Mouse (Mus musculus): ENCODE measurements at regions not wholly inside any gene's neighbourhood (a gene's known extent, or its start where the extent isn't known, plus 50 kb on each side); places are given as distances from the start of the nearest gene placed in this dataset.

DNA sequence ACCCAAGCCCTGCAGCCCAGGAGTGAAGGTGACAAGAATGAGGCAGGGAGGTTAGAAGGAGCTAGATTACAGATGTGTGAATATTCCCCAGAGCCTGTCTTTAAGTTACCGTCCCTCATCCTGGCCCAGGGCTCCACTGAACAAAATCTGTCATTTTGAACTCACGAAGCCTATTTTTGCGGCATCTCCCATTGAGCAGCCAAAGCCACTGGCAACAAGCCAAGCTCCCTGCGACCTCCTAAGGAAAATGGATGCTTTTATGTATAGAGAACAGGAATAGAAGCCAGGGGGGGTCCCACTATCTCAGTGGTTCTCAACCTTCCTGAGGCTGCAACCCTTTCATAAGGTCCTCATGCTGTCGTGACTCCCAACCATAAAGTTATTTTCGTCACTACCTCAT lies 121.0 kb upstream of the Thy1 start:
- 0 out of 2 replicates have a peak overlapping the region, but pooled peaks have one; percentile 29 for H3K27ac ChIP-seq (ENCODE audit: low read length)
- no peak overlapping the region for H3K9ac ChIP-seq (replicated peaks; ENCODE audit: low read depth, low read length)
- no peak overlapping the region for H3K4me2 ChIP-seq (ENCODE audit: low read length)
- no peak for ATAC-seq
- H3K4me1 ChIP-seq (replicated peaks; ENCODE audit: control insufficient read depth, insufficient read depth, low read length) = peaks cover 42% of the 10 kb centered on the region
- H3K36me3 ChIP-seq (ENCODE audit: control insufficient read depth, insufficient read depth) = no peaks in the 10 kb centered on the region
- H3K9me3 ChIP-seq (ENCODE audit: control insufficient read depth, low read length) = no peaks in the 10 kb centered on the region
- H3K4me3 ChIP-seq (replicated peaks; ENCODE audit: low read length) = no peak overlapping the region
- H3K27me3 ChIP-seq (replicated peaks; ENCODE audit: control insufficient read depth, insufficient read depth, low read length) = no peaks in the 10 kb centered on the region
- WGBS = 24% methylated on average over 6 of the region's 6 CpGs

DNA sequence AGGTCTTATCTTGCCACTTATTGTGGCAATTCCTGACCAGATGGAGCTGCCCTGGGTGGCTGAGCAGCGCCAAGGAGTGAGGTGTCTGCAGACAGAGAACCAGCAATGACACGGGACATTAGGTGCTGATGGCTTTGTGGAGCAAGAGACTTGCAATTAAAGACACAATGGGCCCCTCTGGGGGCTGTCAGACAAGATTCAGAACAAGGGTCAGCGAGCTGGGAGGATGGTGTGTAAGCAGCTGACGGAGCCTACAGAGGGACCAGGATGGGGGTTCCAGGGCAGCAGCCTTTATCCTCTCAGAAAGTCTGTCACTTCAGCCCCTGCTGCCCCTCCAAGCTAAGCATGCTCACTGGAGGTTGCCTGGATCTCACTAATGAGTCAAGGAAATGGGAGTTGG lies 120.1 kb upstream of the Thy1 start:
- no peak for ATAC-seq

DNA sequence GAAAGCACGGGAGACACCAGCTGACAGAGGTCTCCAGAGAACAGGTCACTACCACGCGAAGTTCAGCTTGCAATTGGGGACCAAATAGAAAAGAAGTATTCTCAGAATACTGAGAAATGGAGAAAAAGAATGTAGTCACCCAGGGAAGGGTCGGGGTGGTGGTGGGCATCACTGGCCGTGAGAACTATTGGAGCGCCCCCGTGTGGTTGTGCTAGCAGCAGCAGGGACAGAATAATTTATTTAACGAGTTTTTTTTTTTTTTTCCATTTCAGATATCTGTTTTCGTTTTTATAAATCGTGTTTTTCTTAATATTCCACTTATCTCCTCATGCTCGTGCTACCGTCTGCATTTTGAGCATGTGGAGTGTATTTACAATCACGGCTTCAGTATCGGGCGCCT lies 118.4 kb upstream of the Thy1 start:
- Histone ChIP-seq H3K4me1 (replicated peaks; ENCODE audit: control insufficient read depth, insufficient read depth, low read length) (peaks cover 41% of the 10 kb centered on the region), H3K4me3 (replicated peaks; ENCODE audit: low read length) (no peak overlapping the region), H3K36me3 (ENCODE audit: control insufficient read depth, insufficient read depth) (no peaks in the 10 kb centered on the region), H3K4me2 (ENCODE audit: low read length) (peak overlapping the region; percentile 36), H3K9me3 (ENCODE audit: control insufficient read depth, low read length) (no peaks in the 10 kb centered on the region), H3K27me3 (replicated peaks; ENCODE audit: control insufficient read depth, insufficient read depth, low read length) (no peaks in the 10 kb centered on the region), H3K9ac (replicated peaks; ENCODE audit: low read depth, low read length) (no peak overlapping the region), H3K27ac (ENCODE audit: low read length) (no peak overlapping the region)
- WGBS = 21% methylated on average over 15 of the region's 15 CpGs
- no peak for ATAC-seq

More for the DNA sequence above, 120.1 kb upstream of the Thy1 start:
- no peak overlapping the region for H3K27ac ChIP-seq (ENCODE audit: low read length)
- no peak overlapping the region for H3K9ac ChIP-seq (replicated peaks; ENCODE audit: low read depth, low read length)
- H3K4me1 ChIP-seq (replicated peaks; ENCODE audit: control insufficient read depth, insufficient read depth, low read length) = peaks cover 42% of the 10 kb centered on the region
- no peaks in the 10 kb centered on the region for H3K9me3 ChIP-seq (ENCODE audit: control insufficient read depth, low read length)
- H3K27me3 ChIP-seq (replicated peaks; ENCODE audit: control insufficient read depth, insufficient read depth, low read length) = no peaks in the 10 kb centered on the region
- WGBS = 34% methylated on average over 4 of the region's 4 CpGs
- H3K4me2 ChIP-seq (ENCODE audit: low read length) = no peak overlapping the region
- H3K4me3 ChIP-seq (replicated peaks; ENCODE audit: low read length) = no peak overlapping the region
- no peaks in the 10 kb centered on the region for H3K36me3 ChIP-seq (ENCODE audit: control insufficient read depth, insufficient read depth)

DNA sequence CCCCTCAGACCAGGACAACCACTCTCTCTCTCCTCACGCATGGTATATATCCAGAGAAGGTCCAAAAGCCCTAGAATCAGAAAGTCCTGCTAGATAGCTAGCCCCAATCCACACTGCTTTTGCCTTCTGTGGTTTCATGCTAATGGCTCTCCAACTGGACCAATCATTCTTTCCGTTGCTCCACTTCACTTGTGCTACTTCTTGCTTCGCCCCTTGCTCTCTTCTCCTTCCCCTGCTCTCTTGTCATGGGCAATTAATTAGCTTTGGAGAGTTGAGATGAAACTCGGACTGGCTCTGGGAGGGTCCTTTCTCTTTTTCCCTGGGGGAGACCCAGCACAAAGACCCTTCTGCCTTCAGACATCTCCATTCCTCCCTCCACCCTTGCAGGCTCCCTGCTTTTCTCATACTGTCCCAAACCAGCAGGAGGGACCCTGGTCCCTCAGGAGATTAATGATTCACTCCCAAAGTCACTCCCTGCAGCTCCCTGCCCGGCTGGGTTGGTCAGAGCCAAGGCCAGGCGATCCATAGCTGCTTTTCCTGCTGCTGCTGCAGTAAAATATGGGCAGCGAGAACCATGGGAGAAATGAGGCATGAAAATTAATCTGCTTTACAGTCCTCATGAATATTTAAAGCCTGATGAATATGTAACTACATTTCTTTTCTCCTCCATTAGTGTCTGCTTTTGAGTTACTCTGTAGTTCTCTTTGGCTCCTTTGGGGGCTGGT lies 113.7 kb upstream of the Thy1 start:
- H3K9ac ChIP-seq (replicated peaks; ENCODE audit: low read depth, low read length) = peak overlapping the region; percentile 46; the same call in 1 of the 2 replicates
- H3K36me3 ChIP-seq (ENCODE audit: control insufficient read depth, insufficient read depth) = no peaks in the 10 kb centered on the region
- peak overlapping the region; percentile 91 for H3K27ac ChIP-seq (ENCODE audit: low read length)
- H3K9me3 ChIP-seq (ENCODE audit: control insufficient read depth, low read length) = no peaks in the 10 kb centered on the region
- H3K4me2 ChIP-seq (ENCODE audit: low read length) = peak overlapping the region; percentile 27
- no peaks in the 10 kb centered on the region for H3K27me3 ChIP-seq (replicated peaks; ENCODE audit: control insufficient read depth, insufficient read depth, low read length)
- WGBS = 13% methylated on average over 7 of the region's 7 CpGs
- H3K4me3 ChIP-seq (replicated peaks; ENCODE audit: low read length) = no peak overlapping the region
- peak; percentile 65 for ATAC-seq
- peaks cover 44% of the 10 kb centered on the region for H3K4me1 ChIP-seq (replicated peaks; ENCODE audit: control insufficient read depth, insufficient read depth, low read length)

DNA sequence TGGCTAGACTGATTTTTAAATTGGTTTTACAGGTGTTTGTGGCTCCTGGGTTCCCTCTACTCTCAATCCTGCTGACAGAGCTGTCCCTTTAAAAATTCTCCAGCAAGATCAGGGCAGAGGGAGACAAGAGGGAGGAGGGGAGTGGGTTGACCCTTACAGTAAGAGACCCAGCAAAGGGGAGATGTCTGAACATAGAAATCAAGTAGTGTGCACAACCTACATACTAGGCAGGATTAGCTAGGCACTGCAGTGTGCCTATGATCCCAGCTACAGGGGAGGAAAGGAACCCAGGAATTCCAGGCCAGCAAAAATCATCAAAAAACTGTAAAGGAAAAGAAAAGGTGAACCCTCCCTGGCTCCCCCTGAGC lies 113.2 kb upstream of the Thy1 start:
- peak overlapping the region; percentile 17; the same call in 1 of the 2 replicates for H3K4me2 ChIP-seq (ENCODE audit: low read length)
- H3K9ac ChIP-seq (replicated peaks; ENCODE audit: low read depth, low read length) = no peak overlapping the region
- 0 out of 2 replicates have a peak, but pooled peaks have one; percentile 9 for ATAC-seq
- H3K36me3 ChIP-seq (ENCODE audit: control insufficient read depth, insufficient read depth) = no peaks in the 10 kb centered on the region
- no peaks in the 10 kb centered on the region for H3K27me3 ChIP-seq (replicated peaks; ENCODE audit: control insufficient read depth, insufficient read depth, low read length)
- peaks cover 49% of the 10 kb centered on the region for H3K4me1 ChIP-seq (replicated peaks; ENCODE audit: control insufficient read depth, insufficient read depth, low read length)
- no peaks in the 10 kb centered on the region for H3K9me3 ChIP-seq (ENCODE audit: control insufficient read depth, low read length)
- H3K4me3 ChIP-seq (replicated peaks; ENCODE audit: low read length) = no peak overlapping the region
- H3K27ac ChIP-seq (ENCODE audit: low read length) = peak overlapping the region; percentile 91

DNA sequence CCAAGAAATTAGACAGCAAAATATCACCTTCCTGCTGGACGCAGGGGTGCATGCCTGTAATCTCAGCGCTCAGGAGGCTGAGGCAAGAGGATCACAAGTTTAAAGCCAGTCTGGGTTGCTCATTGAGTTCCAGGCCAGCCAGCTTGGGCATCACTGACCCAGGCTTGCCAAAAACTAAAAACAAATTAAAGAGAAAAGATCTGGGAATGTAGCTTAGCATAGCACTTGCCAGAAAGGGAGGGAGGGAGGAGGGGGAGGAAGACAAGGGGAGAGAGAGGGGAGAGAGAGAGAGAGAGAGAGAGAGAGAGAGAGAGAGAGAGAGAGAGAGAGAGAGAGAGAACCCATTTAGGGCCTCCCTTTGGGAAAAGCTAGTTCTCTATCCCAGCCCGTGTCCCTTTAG lies 112.7 kb upstream of the Thy1 start:
- ATAC-seq = no peak
- 32% methylated on average over 3 of the region's 3 CpGs for WGBS
- H3K4me3 ChIP-seq (replicated peaks; ENCODE audit: low read length) = no peak overlapping the region
- H3K36me3 ChIP-seq (ENCODE audit: control insufficient read depth, insufficient read depth) = no peaks in the 10 kb centered on the region
- no peak overlapping the region for H3K9ac ChIP-seq (replicated peaks; ENCODE audit: low read depth, low read length)
- peak overlapping the region; percentile 17; the same call in 1 of the 2 replicates for H3K4me2 ChIP-seq (ENCODE audit: low read length)
- H3K4me1 ChIP-seq (replicated peaks; ENCODE audit: control insufficient read depth, insufficient read depth, low read length) = peaks cover 49% of the 10 kb centered on the region
- no peaks in the 10 kb centered on the region for H3K27me3 ChIP-seq (replicated peaks; ENCODE audit: control insufficient read depth, insufficient read depth, low read length)
- H3K27ac ChIP-seq (ENCODE audit: low read length) = peak overlapping the region; percentile 91
- H3K9me3 ChIP-seq (ENCODE audit: control insufficient read depth, low read length) = no peaks in the 10 kb centered on the region

DNA sequence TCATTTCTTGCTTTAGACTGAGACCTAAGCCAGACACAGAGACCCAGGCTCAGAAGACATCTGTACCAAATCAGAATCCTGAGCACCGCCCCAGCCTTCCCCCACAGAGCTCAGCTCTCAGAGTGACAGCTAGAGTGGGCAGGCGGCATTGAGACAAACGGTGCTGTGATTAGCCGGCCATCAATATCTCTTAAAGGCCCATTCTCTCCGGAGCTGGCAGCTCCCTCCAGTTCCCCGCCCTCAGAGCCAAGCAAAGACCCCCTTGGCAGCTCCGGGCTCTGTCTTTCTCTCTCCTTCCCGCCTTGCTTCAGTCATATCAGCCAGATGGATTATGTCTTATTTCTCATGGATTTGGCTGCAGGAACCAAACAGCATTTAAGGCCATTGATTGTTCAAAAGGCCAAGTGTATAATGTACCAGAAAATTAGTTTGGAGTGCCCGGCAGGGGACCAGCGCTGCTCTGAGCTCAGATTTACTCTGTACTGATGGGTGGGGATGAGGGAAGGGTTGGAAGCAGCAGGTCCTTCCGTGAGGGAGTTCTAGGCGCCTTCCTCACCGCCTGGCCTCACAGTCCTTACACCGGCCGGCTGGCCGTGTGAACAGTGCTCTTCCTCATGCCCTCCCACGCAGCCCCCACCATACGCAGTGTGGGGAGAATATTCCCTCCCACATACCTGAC lies 109.0 kb upstream of the Thy1 start:
- Histone ChIP-seq H3K27me3 (replicated peaks; ENCODE audit: control insufficient read depth, insufficient read depth, low read length) (no peaks in the 10 kb centered on the region), H3K4me1 (replicated peaks; ENCODE audit: control insufficient read depth, insufficient read depth, low read length) (peaks cover 45% of the 10 kb centered on the region), H3K4me3 (replicated peaks; ENCODE audit: low read length) (no peak overlapping the region), H3K9me3 (ENCODE audit: control insufficient read depth, low read length) (no peaks in the 10 kb centered on the region), H3K9ac (replicated peaks; ENCODE audit: low read depth, low read length) (peak overlapping the region; percentile 10), H3K36me3 (ENCODE audit: control insufficient read depth, insufficient read depth) (no peaks in the 10 kb centered on the region), H3K27ac (ENCODE audit: low read length) (peak overlapping the region; percentile 65), H3K4me2 (ENCODE audit: low read length) (peak overlapping the region; percentile 1; the same call in 1 of the 2 replicates)
- peak; percentile 77 for ATAC-seq
- 11% methylated on average over 18 of the region's 18 CpGs for WGBS

DNA sequence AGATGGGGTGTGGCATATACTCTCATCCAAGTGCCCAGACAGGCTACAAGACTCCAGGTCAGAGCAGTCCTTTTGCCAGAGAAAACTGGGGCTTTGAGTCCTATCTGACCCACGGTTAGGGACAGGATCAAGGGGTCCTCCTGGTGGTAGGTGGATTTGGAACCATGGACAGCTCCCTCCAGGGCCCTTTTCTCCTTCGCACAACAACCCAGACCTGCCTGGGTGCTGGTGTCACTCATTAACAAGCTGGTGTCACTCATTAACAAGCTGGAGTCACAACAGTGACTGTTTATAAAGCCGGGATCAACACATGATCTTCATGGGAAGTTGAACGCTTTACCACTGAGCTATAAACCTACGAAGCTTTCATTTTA lies 108.5 kb upstream of the Thy1 start:
- ATAC-seq = no peak
- Histone ChIP-seq H3K27ac (ENCODE audit: low read length) (peak overlapping the region; percentile 65), H3K36me3 (ENCODE audit: control insufficient read depth, insufficient read depth) (no peaks in the 10 kb centered on the region), H3K27me3 (replicated peaks; ENCODE audit: control insufficient read depth, insufficient read depth, low read length) (no peaks in the 10 kb centered on the region), H3K9me3 (ENCODE audit: control insufficient read depth, low read length) (no peaks in the 10 kb centered on the region), H3K9ac (replicated peaks; ENCODE audit: low read depth, low read length) (no peak overlapping the region), H3K4me2 (ENCODE audit: low read length) (no peak overlapping the region), H3K4me3 (replicated peaks; ENCODE audit: low read length) (no peak overlapping the region), H3K4me1 (replicated peaks; ENCODE audit: control insufficient read depth, insufficient read depth, low read length) (peaks cover 45% of the 10 kb centered on the region)
- 16% methylated on average over 5 of the region's 5 CpGs for WGBS

DNA sequence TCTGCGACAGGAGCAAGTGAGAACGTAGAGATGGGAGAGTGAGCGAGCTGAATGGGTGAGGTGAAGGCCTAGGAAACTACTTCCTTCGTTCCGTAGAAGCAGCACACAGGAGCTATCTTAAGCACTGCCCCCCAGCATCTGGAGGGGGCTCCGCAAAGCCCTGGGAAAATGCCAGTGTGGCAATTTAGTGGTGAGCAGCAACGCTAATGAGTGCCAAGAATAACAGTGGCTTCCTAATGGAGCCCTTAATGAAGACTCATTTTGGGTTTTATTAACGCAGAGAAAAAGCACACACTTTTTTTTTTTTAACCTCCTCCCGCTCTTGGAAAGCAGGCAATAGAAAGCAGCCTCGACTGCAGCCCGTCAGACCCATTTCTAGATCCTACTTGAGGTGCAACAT lies 103.8 kb upstream of the Thy1 start:
- ATAC-seq = no peak
- no peaks in the 10 kb centered on the region for H3K36me3 ChIP-seq (ENCODE audit: control insufficient read depth, insufficient read depth)
- no peak overlapping the region for H3K4me2 ChIP-seq (ENCODE audit: low read length)
- no peak overlapping the region for H3K9ac ChIP-seq (replicated peaks; ENCODE audit: low read depth, low read length)
- 16% methylated on average over 11 of the region's 11 CpGs for WGBS
- no peak overlapping the region for H3K4me3 ChIP-seq (replicated peaks; ENCODE audit: low read length)
- no peaks in the 10 kb centered on the region for H3K9me3 ChIP-seq (ENCODE audit: control insufficient read depth, low read length)
- H3K4me1 ChIP-seq (replicated peaks; ENCODE audit: control insufficient read depth, insufficient read depth, low read length) = peaks cover 25% of the 10 kb centered on the region
- no peaks in the 10 kb centered on the region for H3K27me3 ChIP-seq (replicated peaks; ENCODE audit: control insufficient read depth, insufficient read depth, low read length)
- no peak overlapping the region for H3K27ac ChIP-seq (ENCODE audit: low read length)
